Mouse (Mus musculus): ENCODE measurements around the gene Scnn1b. TPM values are rescaled to one million over a fixed set of nuclear protein-coding genes. Genes with fewer than 3 reads are reported as not detected.

Scnn1b gene
- total and polyA plus RNA-seq, 2 experiments from 2014 or later, result 0.16 to 0.25 TPM

DNA sequence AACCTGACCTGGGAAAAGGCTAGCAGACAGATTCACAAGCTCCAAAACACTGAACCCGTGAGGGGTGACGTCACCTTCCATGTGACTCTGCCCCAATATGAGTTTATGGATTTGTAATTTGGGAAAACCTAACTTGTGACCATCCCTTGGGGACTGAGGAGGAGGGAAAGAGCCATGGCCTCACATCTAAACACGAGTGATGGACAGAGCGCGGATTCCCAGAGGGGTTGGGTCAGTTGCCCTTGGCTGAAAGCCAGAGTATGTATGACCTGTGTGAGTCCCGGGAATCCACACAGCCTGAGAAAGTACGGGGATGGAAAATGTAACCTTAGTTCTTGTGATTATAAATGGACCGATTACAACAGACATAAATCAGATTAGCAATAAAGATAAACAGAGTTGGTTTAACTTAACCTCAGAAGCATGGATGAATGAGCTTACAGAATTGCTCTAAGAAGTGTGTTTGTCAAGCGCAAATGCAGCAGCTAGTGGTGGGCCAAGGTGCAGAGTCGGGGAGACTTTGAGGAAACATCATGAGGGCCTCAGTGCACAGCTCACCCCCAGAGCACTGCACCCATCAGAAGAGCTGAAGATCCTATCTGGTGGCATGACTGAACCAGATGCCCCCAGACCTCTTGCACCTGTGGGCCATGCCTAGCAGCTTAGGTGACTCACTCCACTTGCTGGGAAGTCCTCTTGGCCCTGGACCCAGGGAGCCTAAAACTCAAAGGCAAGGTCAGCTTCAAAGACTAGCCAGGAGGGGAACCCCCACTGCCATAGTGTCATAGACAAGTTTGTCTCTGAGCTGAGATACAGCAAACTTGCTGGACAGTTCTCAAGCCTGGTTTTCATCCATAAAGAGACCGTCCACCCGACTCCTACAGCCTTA is 71.3 kb downstream of the Scnn1b start:
- H3K9me3 ChIP-seq (ENCODE audit: low read length), result no peaks in the 10 kb centered on the region
- no peak overlapping the region for H3K9ac ChIP-seq (replicated peaks; ENCODE audit: low read length)
- H3K36me3 ChIP-seq (ENCODE audit: insufficient read depth, low read length), result no peaks in the 10 kb centered on the region
- peak overlapping the region; percentile 73 for H3K27ac ChIP-seq
- no peak for TF ChIP-seq CTCF (IDR thresholded peaks at IDR 0.05; ENCODE audit: low read depth)
- 61% methylated on average over 12 of the region's 12 CpGs for WGBS
- peak; percentile 21 for DNase-seq (ENCODE audit: low spot score)
- no peaks in the 10 kb centered on the region for H3K27me3 ChIP-seq (ENCODE audit: insufficient read depth, low read length)
- H3K4me3 ChIP-seq (ENCODE audit: low read length), result no peak overlapping the region
- peaks cover 14% of the 10 kb centered on the region for H3K4me1 ChIP-seq (ENCODE audit: insufficient read depth, low read length)
- no peak overlapping the region for H3K4me2 ChIP-seq (ENCODE audit: low read depth, low read length)
- ATAC-seq, result no peak

DNA sequence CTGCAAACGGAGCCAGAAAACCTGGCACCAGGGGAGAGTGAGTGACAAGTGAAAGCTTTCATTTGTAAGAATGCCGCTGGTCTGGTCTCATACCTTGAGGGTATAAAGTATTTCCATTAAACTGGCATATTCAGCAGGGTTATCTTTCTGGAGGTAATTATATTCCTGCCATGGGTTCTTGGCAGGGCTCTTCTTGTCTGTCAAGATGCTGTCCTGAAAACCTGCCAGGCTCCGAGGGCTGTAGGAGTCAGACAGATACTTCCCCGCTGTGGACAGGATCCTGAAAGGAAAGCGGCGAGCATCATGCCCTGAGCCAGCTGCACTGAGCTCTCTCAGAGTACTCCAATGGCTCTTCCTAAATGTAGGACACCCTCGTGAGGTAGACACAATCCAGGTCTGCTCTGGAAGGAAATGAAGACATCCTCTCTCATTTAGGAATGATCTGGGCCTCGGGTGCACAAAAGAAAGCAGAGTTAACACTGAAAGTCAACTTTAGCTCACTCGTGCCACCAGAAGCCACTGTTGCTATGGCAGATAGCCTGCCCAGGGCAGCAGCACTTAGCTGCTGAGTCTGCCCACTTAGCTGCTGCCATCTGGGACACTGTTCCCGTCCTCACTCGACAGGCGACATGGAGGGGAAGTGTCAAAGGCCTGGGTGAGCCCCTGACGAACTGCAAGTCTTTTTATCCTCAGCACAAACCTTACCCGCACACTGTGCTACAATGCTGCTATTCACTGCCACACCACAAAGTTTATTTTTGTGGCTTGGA is 72.2 kb downstream of the Scnn1b start:
- no peak for TF ChIP-seq CTCF (IDR thresholded peaks at IDR 0.05; ENCODE audit: low read depth)
- peak overlapping the region; percentile 78 for H3K27ac ChIP-seq
- peaks cover 14% of the 10 kb centered on the region for H3K4me1 ChIP-seq (ENCODE audit: insufficient read depth, low read length)
- no peak overlapping the region for H3K9ac ChIP-seq (replicated peaks; ENCODE audit: low read length)
- ATAC-seq (peak; percentile 73), DNase-seq (ENCODE audit: low spot score) (peak; percentile 76)
- H3K9me3 ChIP-seq (ENCODE audit: low read length), result no peaks in the 10 kb centered on the region
- WGBS, result 41% methylated on average over 14 of the region's 14 CpGs
- H3K36me3 ChIP-seq (ENCODE audit: insufficient read depth, low read length), result no peaks in the 10 kb centered on the region
- H3K4me2 ChIP-seq (ENCODE audit: low read depth, low read length), result no peak overlapping the region
- no peaks in the 10 kb centered on the region for H3K27me3 ChIP-seq (ENCODE audit: insufficient read depth, low read length)
- H3K4me3 ChIP-seq (ENCODE audit: low read length), result no peak overlapping the region

DNA sequence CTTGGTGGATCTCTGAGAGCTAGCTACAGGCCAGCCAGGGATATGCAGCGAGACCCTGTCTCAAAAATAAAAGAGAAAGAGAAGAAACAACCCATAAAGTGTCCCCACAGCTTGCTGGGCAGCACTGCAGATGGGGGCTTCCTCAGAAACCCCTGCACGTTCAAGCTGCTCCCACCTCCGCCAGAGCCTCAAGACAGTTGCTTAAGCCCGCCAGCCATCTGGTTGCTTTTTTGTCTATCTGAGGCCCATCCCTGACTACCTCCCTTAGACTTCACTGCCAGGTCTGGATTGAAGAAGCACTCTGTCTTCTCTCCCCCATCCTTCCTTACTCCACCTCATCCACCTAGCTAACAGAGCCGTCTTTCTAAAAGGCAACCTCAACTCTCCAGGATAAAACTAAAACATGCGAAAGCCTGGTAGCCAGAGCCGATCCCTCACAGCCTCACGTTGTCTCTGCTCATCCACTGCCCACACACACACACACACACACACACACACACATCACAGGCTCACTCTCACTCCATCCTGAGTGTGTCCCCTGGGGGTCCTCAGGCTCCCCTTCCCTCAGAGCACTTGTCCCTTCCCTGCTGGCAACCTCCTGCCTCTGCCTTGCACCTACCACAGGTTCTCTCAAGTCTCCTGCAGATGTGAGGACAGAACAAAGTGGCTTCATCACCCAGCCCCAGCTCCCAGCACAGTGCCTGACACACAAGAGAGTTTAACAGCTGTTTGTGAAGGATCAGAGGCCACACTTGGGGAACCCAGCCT is 73.5 kb downstream of the Scnn1b start:
- Histone ChIP-seq H3K4me3 (ENCODE audit: low read length) (no peak overlapping the region), H3K9ac (replicated peaks; ENCODE audit: low read length) (no peak overlapping the region), H3K27me3 (ENCODE audit: insufficient read depth, low read length) (no peaks in the 10 kb centered on the region), H3K9me3 (ENCODE audit: low read length) (no peaks in the 10 kb centered on the region), H3K4me2 (ENCODE audit: low read depth, low read length) (no peak overlapping the region; the same call in 1 of the 2 replicates), H3K36me3 (ENCODE audit: insufficient read depth, low read length) (peaks cover 7% of the 10 kb centered on the region), H3K4me1 (ENCODE audit: insufficient read depth, low read length) (peaks cover 14% of the 10 kb centered on the region), H3K27ac (peak overlapping the region; percentile 78)
- WGBS, result 62% methylated on average over 8 of the region's 8 CpGs
- ATAC-seq (no peak), DNase-seq (ENCODE audit: low spot score) (peak; percentile 54)
- TF ChIP-seq CTCF (IDR thresholded peaks at IDR 0.05; ENCODE audit: low read depth), result no peak

DNA sequence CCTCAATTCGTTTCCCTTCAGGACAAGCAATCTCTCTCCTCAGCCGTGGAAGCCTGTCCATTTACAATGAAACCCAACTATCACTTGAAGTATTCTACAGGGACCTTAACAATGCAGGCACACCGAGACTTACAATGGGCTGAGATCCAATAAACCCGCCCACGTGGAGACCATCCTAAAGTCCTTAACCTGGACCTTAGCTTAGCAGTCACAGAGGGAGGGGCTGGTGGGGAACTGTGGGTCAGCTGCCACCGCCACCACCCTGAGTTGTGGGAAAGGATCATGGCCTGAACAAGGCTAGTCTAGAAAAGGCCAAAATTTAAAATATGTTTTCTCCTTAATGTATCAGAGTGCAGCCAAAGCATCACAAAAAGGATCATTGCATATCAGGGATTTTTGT is 74.4 kb downstream of the Scnn1b start:
- H3K9me3 ChIP-seq (ENCODE audit: low read length), result no peaks in the 10 kb centered on the region
- no peak overlapping the region for H3K4me3 ChIP-seq (ENCODE audit: low read length)
- no peak for TF ChIP-seq CTCF (IDR thresholded peaks at IDR 0.05; ENCODE audit: low read depth)
- ATAC-seq, result no peak
- H3K9ac ChIP-seq (replicated peaks; ENCODE audit: low read length), result no peak overlapping the region
- peaks cover 12% of the 10 kb centered on the region for H3K36me3 ChIP-seq (ENCODE audit: insufficient read depth, low read length)
- DNase-seq (ENCODE audit: low spot score), result no peak
- H3K4me1 ChIP-seq (ENCODE audit: insufficient read depth, low read length), result peaks cover 14% of the 10 kb centered on the region
- 43% methylated on average over 6 of the region's 6 CpGs for WGBS
- peak overlapping the region; percentile 78; the same call in 1 of the 2 replicates for H3K27ac ChIP-seq
- no peaks in the 10 kb centered on the region for H3K27me3 ChIP-seq (ENCODE audit: insufficient read depth, low read length)
- no peak overlapping the region for H3K4me2 ChIP-seq (ENCODE audit: low read depth, low read length)

DNA sequence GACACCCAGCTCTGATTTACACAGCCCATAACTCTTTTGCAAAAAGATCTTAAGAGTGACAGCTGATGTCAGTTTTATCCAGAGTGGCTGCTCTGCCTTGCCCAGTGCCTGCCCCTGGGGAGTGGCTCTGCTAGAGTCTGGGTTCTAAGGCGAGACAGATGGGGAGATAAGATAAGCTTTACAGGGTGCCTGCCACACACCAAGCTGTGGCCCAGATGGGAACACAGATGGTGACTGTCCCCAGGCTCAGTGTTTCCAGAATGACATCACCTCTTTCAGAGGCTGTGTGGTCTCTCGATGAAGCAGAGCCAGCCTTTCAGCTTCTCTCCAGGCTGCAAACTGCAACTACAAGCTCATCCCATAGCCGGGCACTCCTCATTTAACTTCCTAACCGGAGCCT is 74.9 kb downstream of the Scnn1b start:
- Histone ChIP-seq H3K36me3 (ENCODE audit: insufficient read depth, low read length) (peaks cover 12% of the 10 kb centered on the region), H3K4me1 (ENCODE audit: insufficient read depth, low read length) (peaks cover 14% of the 10 kb centered on the region), H3K4me2 (ENCODE audit: low read depth, low read length) (no peak overlapping the region), H3K27ac (peak overlapping the region; percentile 78; the same call in 1 of the 2 replicates), H3K27me3 (ENCODE audit: insufficient read depth, low read length) (no peaks in the 10 kb centered on the region), H3K9me3 (ENCODE audit: low read length) (no peaks in the 10 kb centered on the region), H3K4me3 (ENCODE audit: low read length) (no peak overlapping the region), H3K9ac (replicated peaks; ENCODE audit: low read length) (no peak overlapping the region)
- no peak for TF ChIP-seq CTCF (IDR thresholded peaks at IDR 0.05; ENCODE audit: low read depth)
- DNase-seq (ENCODE audit: low spot score), result peak; percentile 79
- WGBS, result 29% methylated on average over 4 of the region's 4 CpGs
- peak; percentile 81 for ATAC-seq

DNA sequence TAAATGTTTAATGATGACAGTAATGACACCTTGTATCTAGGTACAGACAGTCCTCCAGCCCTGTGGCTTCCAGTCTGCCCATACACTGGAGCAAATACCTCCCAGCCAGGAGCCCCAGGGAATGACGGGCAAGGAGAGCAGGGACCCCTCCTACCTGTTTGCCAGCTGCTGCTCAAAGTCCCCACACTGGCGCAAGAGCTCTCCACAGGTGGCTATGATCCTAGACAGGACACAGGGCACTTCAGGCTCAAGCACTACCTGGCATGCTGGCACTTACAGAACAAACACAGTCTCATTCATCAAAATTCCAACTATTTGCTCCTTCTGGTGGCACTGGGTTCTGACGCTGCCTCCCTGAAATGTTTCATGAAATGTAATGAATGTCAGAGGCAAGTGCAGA is 76.2 kb downstream of the Scnn1b start:
- peaks cover 12% of the 10 kb centered on the region for H3K36me3 ChIP-seq (ENCODE audit: insufficient read depth, low read length)
- H3K9ac ChIP-seq (replicated peaks; ENCODE audit: low read length), result no peak overlapping the region
- no peaks in the 10 kb centered on the region for H3K9me3 ChIP-seq (ENCODE audit: low read length)
- peak overlapping the region; percentile 36; the same call in 1 of the 2 replicates for H3K27ac ChIP-seq
- H3K4me2 ChIP-seq (ENCODE audit: low read depth, low read length), result no peak overlapping the region
- H3K4me3 ChIP-seq (ENCODE audit: low read length), result no peak overlapping the region
- H3K4me1 ChIP-seq (ENCODE audit: insufficient read depth, low read length), result peaks cover 14% of the 10 kb centered on the region
- H3K27me3 ChIP-seq (ENCODE audit: insufficient read depth, low read length), result no peaks in the 10 kb centered on the region
- no peak for ATAC-seq
- DNase-seq (ENCODE audit: low spot score), result no peak
- no peak for TF ChIP-seq CTCF (IDR thresholded peaks at IDR 0.05; ENCODE audit: low read depth)
- 61% methylated on average over 3 of the region's 3 CpGs for WGBS
